Mouse (Mus musculus): ENCODE measurements around the gene Zfp607a.
"Not testable (repeated sequence)": the region's sequence is repeated elsewhere in the genome, so short reads cannot be mapped to it uniquely, and the experiment has no call there.

The Zfp607a gene

GRCm38 (mm10) chr7:27857227-27857626 is at the start of gene Zfp607a:
Zfp607a (plus strand) TSS chr7:27857527.
- DNase-seq = no peak

- no peak for DNase-seq
Observed at GRCm38 (mm10) chr7:27818526-27819110, 38.7 kb upstream of the Zfp607a start.

GRCm38 (mm10) chr7:27822611-27823010 is 34.7 kb upstream of the Zfp607a start:
- DNase-seq = no peak

- no peak for DNase-seq
Observed at GRCm38 (mm10) chr7:27834131-27834530, 23.2 kb upstream of the Zfp607a start.

- no peak for DNase-seq
Observed at GRCm38 (mm10) chr7:27837896-27838295, 19.4 kb upstream of the Zfp607a start.

GRCm38 (mm10) chr7:27838323-27839249 is 18.7 kb upstream of the Zfp607a start, which contains the start of gene Zfp59:
Zfp59 (plus strand) TSS chr7:27838607.
- peak; percentile 94 for DNase-seq

GRCm38 (mm10) chr7:27839596-27839995 is 17.7 kb upstream of the Zfp607a start:
- DNase-seq = no peak

GRCm38 (mm10) chr7:27840104-27840503 is 17.2 kb upstream of the Zfp607a start:
- no peak for DNase-seq

GRCm38 (mm10) chr7:27859301-27860251 is 2.2 kb downstream of the Zfp607a start:
- no peak for DNase-seq

- DNase-seq = peak; percentile 88
Observed at GRCm38 (mm10) chr7:27860396-27861235, 3.3 kb downstream of the Zfp607a start.

GRCm38 (mm10) chr7:27862578-27862977 is 5.3 kb downstream of the Zfp607a start:
- DNase-seq = not testable (repeated sequence)

GRCm38 (mm10) chr7:27881721-27882120 is 24.4 kb downstream of the Zfp607a start:
- no peak for DNase-seq

GRCm38 (mm10) chr7:27900601-27901000 is 43.3 kb downstream of the Zfp607a start:
- peak; percentile 64 for DNase-seq

- no peak for DNase-seq
Observed at GRCm38 (mm10) chr7:27905061-27905848, 47.9 kb downstream of the Zfp607a start.

GRCm38 (mm10) chr7:27910952-27911351 is 53.6 kb downstream of the Zfp607a start:
- not testable (repeated sequence) for DNase-seq

GRCm38 (mm10) chr7:27927041-27927440 is 69.7 kb downstream of the Zfp607a start:
- not testable (repeated sequence) for DNase-seq

- DNase-seq = peak; percentile 59
Observed at GRCm38 (mm10) chr7:27928818-27929695, 71.7 kb downstream of the Zfp607a start, which contains the start of gene Zfp974. Zfp974 (minus strand) TSS chr7:27929460.

Measured in kidney, adult 9 months (tissue).